Mouse (Mus musculus) hindbrain, embryonic 15.5 days (tissue): Measurements from ENCODE around the gene 1700020L24Rik. TPM values are rescaled to one million over a fixed set of nuclear protein-coding genes. Genes with fewer than 3 reads are reported as not detected.

Source experiments
- ATAC-seq: fragments of 200-750 bp; cut with Nextera tagmentation; 2 replicates; pipeline ENCODE4 v1.8.0; 2017; ENCODE audit warnings: low read depth, moderate number of reproducible peaks, moderate TSS enrichment; ENCODE audit not compliant: low FRiP score
- H3K27ac ChIP-seq: fragments of 300-500 bp; sonication (generic); replicated peaks from 2 replicates; pipeline ENCODE4 v1.5.1; 2015; ENCODE audit warnings: mild to moderate bottlenecking, inconsistent platforms
- H3K27me3 ChIP-seq: fragments of 300-500 bp; sonication (generic); 2 replicates; pipeline ENCODE4 v1.6.1; 2015; ENCODE audit warnings: control low read depth, inconsistent platforms
- H3K36me3 ChIP-seq: fragments of 300-500 bp; sonication (generic); 2 replicates; pipeline ENCODE4 v1.6.1; 2015; ENCODE audit warnings: control low read depth, inconsistent platforms
- H3K4me1 ChIP-seq: fragments of 300-500 bp; sonication (generic); replicated peaks from 2 replicates; pipeline ENCODE4 v1.6.1; 2015; ENCODE audit warnings: control low read depth, inconsistent platforms
- H3K4me2 ChIP-seq: fragments of 300-500 bp; sonication (generic); 2 replicates; pipeline ENCODE4 v1.6.1; 2015; ENCODE audit warnings: moderate library complexity, mild to moderate bottlenecking, inconsistent platforms
- H3K4me3 ChIP-seq: fragments of 300-500 bp; sonication (generic); 2 replicates; pipeline ENCODE4 v1.5.1; 2015; ENCODE audit warnings: mild to moderate bottlenecking, inconsistent platforms
- H3K9ac ChIP-seq: fragments of 300-500 bp; sonication (generic); 2 replicates; pipeline ENCODE4 v1.6.1; 2015; ENCODE audit warnings: inconsistent platforms
- H3K9me3 ChIP-seq: fragments of 300-500 bp; sonication (generic); 2 replicates; pipeline ENCODE4 v1.6.1; 2016; ENCODE audit warnings: control low read depth, inconsistent platforms
- WGBS: fragments of 180-500 bp; shearing (Covaris S2); methylation state at CpG from one replicate; pipeline ENCODE4 v1.1.7; 2015; 5-methylcytosine and 5-hydroxymethylcytosine counted together
- polyA plus RNA-seq: library from polyadenylated mRNA; unstranded; fragments of >200 nt; fragmentation: Nextera tagmentation; extraction: Ambion mirVana; gene quantifications from 2 replicates; pipeline ENCODE4 v1.2.1, GENCODE M21; 2015

Gene 1700020L24Rik
- polyA plus RNA-seq, 1 experiment from 2014 or later: 0.78 TPM

GRCm38 (mm10) chr11:83442596-83443267 is 5.3 kb downstream of the 1700020L24Rik start:
- ATAC-seq: peak; percentile 40; the same call in 1 of the 2 replicates
- Histone ChIP-seq H3K4me3 (peak overlapping the region; percentile 30), H3K9ac (no peak overlapping the region; the same call in 1 of the 2 replicates), H3K4me1 (peaks cover 18% of the 10 kb centered on the region), H3K27ac (no peak overlapping the region), H3K9me3 (no peaks in the 10 kb centered on the region), H3K4me2 (peak overlapping the region; percentile 55), H3K27me3 (peaks cover 47% of the 10 kb centered on the region), H3K36me3 (no peaks in the 10 kb centered on the region)
- WGBS: 12% methylated on average over 29 of the region's 29 CpGs

- WGBS: 18% methylated on average over 7 of the region's 7 CpGs
- peaks cover 47% of the 10 kb centered on the region for H3K27me3 ChIP-seq
- H3K4me3 ChIP-seq: no peak overlapping the region
- peaks cover 24% of the 10 kb centered on the region for H3K4me1 ChIP-seq
- H3K27ac ChIP-seq: no peak overlapping the region
- no peak overlapping the region for H3K4me2 ChIP-seq
- no peak overlapping the region for H3K9ac ChIP-seq
- no peak for ATAC-seq
- no peaks in the 10 kb centered on the region for H3K9me3 ChIP-seq
- H3K36me3 ChIP-seq: no peaks in the 10 kb centered on the region
Observed at GRCm38 (mm10) chr11:83443824-83444223, 6.3 kb downstream of the 1700020L24Rik start.

- WGBS: 31% methylated on average over 19 of the region's 19 CpGs
- peaks cover 26% of the 10 kb centered on the region for H3K4me1 ChIP-seq
Observed at GRCm38 (mm10) chr11:83445001-83445400, 7.5 kb downstream of the 1700020L24Rik start.

GRCm38 (mm10) chr11:83447612-83448011 is 10.1 kb downstream of the 1700020L24Rik start:
- H3K27ac ChIP-seq: no peak overlapping the region
- no peaks in the 10 kb centered on the region for H3K9me3 ChIP-seq
- WGBS: 72% methylated on average over 10 of the region's 10 CpGs
- no peak overlapping the region for H3K4me3 ChIP-seq
- no peak overlapping the region for H3K9ac ChIP-seq
- H3K36me3 ChIP-seq: no peaks in the 10 kb centered on the region
- no peak for ATAC-seq
- H3K27me3 ChIP-seq: peaks cover 35% of the 10 kb centered on the region
- no peak overlapping the region for H3K4me2 ChIP-seq
- H3K4me1 ChIP-seq: peaks cover 18% of the 10 kb centered on the region

More at GRCm38 (mm10) chr11:83445001-83445400, 7.5 kb downstream of the 1700020L24Rik start:
- Histone ChIP-seq H3K4me3 (peak overlapping the region; percentile 19), H3K27me3 (peaks cover 47% of the 10 kb centered on the region), H3K27ac (no peak overlapping the region), H3K36me3 (no peaks in the 10 kb centered on the region), H3K9me3 (no peaks in the 10 kb centered on the region), H3K4me2 (peak overlapping the region; percentile 41), H3K9ac (peak overlapping the region; percentile 19; the same call in 1 of the 2 replicates)
- ATAC-seq: no peak

GRCm38 (mm10) chr11:83448021-83448926 is 10.8 kb downstream of the 1700020L24Rik start:
- Histone ChIP-seq H3K4me1 (peaks cover 15% of the 10 kb centered on the region), H3K9me3 (no peaks in the 10 kb centered on the region), H3K36me3 (no peaks in the 10 kb centered on the region), H3K9ac (no peak overlapping the region), H3K4me3 (no peak overlapping the region), H3K4me2 (no peak overlapping the region), H3K27ac (peak overlapping the region; percentile 31; the same call in 1 of the 2 replicates), H3K27me3 (peaks cover 29% of the 10 kb centered on the region)
- 34% methylated on average over 16 of the region's 16 CpGs for WGBS
- ATAC-seq: no peak; the same call in 1 of the 2 replicates

- H3K27ac ChIP-seq: 0 out of 2 replicates have a peak overlapping the region, but pooled peaks have one; percentile 31
- H3K4me2 ChIP-seq: no peak overlapping the region
- no peaks in the 10 kb centered on the region for H3K9me3 ChIP-seq
- H3K4me3 ChIP-seq: no peak overlapping the region
- peak; percentile 61; the same call in 1 of the 2 replicates for ATAC-seq
- no peaks in the 10 kb centered on the region for H3K36me3 ChIP-seq
- peaks cover 15% of the 10 kb centered on the region for H3K4me1 ChIP-seq
- peaks cover 23% of the 10 kb centered on the region for H3K27me3 ChIP-seq
- no peak overlapping the region for H3K9ac ChIP-seq
Observed at GRCm38 (mm10) chr11:83448927-83449236, 11.4 kb downstream of the 1700020L24Rik start.

GRCm38 (mm10) chr11:83449298-83449697 is 11.8 kb downstream of the 1700020L24Rik start:
- H3K4me3 ChIP-seq: no peak overlapping the region
- H3K4me2 ChIP-seq: no peak overlapping the region
- H3K36me3 ChIP-seq: no peaks in the 10 kb centered on the region
- no peak overlapping the region for H3K9ac ChIP-seq
- WGBS: 59% methylated on average over 4 of the region's 4 CpGs
- H3K27ac ChIP-seq: no peak overlapping the region
- H3K9me3 ChIP-seq: no peaks in the 10 kb centered on the region
- peaks cover 19% of the 10 kb centered on the region for H3K27me3 ChIP-seq
- no peak for ATAC-seq
- peaks cover 18% of the 10 kb centered on the region for H3K4me1 ChIP-seq

- Histone ChIP-seq H3K4me2 (no peak overlapping the region), H3K27ac (no peak overlapping the region), H3K36me3 (no peaks in the 10 kb centered on the region), H3K4me3 (no peak overlapping the region), H3K27me3 (peaks cover 7% of the 10 kb centered on the region), H3K9me3 (no peaks in the 10 kb centered on the region), H3K4me1 (peaks cover 14% of the 10 kb centered on the region), H3K9ac (no peak overlapping the region)
- no peak for ATAC-seq
- WGBS: 33% methylated on average over 1 of the region's 1 CpGs
Observed at GRCm38 (mm10) chr11:83450550-83450949, 13.1 kb downstream of the 1700020L24Rik start.

- Histone ChIP-seq H3K4me2 (no peak overlapping the region), H3K4me1 (peaks cover 14% of the 10 kb centered on the region), H3K9ac (no peak overlapping the region), H3K36me3 (no peaks in the 10 kb centered on the region), H3K27me3 (peaks cover 5% of the 10 kb centered on the region; the same call in 1 of the 2 replicates), H3K27ac (no peak overlapping the region), H3K9me3 (no peaks in the 10 kb centered on the region), H3K4me3 (no peak overlapping the region)
- no peak for ATAC-seq
- 88% methylated on average over 10 of the region's 10 CpGs for WGBS
Observed at GRCm38 (mm10) chr11:83451281-83451680, 13.8 kb downstream of the 1700020L24Rik start.

GRCm38 (mm10) chr11:83454548-83454947 is 17.1 kb downstream of the 1700020L24Rik start:
- no peak overlapping the region for H3K4me3 ChIP-seq
- peaks cover 6% of the 10 kb centered on the region; the same call in 1 of the 2 replicates for H3K4me1 ChIP-seq
- no peaks in the 10 kb centered on the region for H3K36me3 ChIP-seq
- ATAC-seq: no peak
- H3K9ac ChIP-seq: no peak overlapping the region
- no peak overlapping the region for H3K4me2 ChIP-seq
- H3K27me3 ChIP-seq: no peaks in the 10 kb centered on the region
- H3K27ac ChIP-seq: no peak overlapping the region
- 32% methylated on average over 4 of the region's 4 CpGs for WGBS
- no peaks in the 10 kb centered on the region for H3K9me3 ChIP-seq

- Histone ChIP-seq H3K36me3 (no peaks in the 10 kb centered on the region), H3K27ac (no peak overlapping the region), H3K4me3 (no peak overlapping the region), H3K4me1 (peaks cover 6% of the 10 kb centered on the region; the same call in 1 of the 2 replicates), H3K9ac (no peak overlapping the region), H3K4me2 (no peak overlapping the region), H3K9me3 (no peaks in the 10 kb centered on the region), H3K27me3 (no peaks in the 10 kb centered on the region)
- ATAC-seq: no peak
- WGBS: 87% methylated on average over 3 of the region's 3 CpGs
Observed at GRCm38 (mm10) chr11:83455608-83456007, 18.1 kb downstream of the 1700020L24Rik start.

- H3K27ac ChIP-seq: no peak overlapping the region
- H3K36me3 ChIP-seq: no peaks in the 10 kb centered on the region
- peaks cover 6% of the 10 kb centered on the region; the same call in 1 of the 2 replicates for H3K4me1 ChIP-seq
- no peak for ATAC-seq
- WGBS: 28% methylated on average over 7 of the region's 7 CpGs
- no peaks in the 10 kb centered on the region for H3K9me3 ChIP-seq
- H3K9ac ChIP-seq: no peak overlapping the region
- H3K4me3 ChIP-seq: no peak overlapping the region
- H3K27me3 ChIP-seq: peaks cover 10% of the 10 kb centered on the region
- no peak overlapping the region for H3K4me2 ChIP-seq
Observed at GRCm38 (mm10) chr11:83457257-83457656, 19.8 kb downstream of the 1700020L24Rik start.
